Mouse (Mus musculus): Measurements from ENCODE around the gene Pigc. TPM values are rescaled to one million over a fixed set of nuclear protein-coding genes. Genes with fewer than 3 reads are reported as not detected.
A peak's percentile ranks its signal among the peaks of the same experiment; 100 is the strongest.

The Pigc gene
- polyA plus RNA-seq, 1 experiment from 2014 or later, result 30.9 TPM

GRCm38 (mm10) chr1:161999882-162000371, 30.9 kb downstream of the Pigc start:
- Histone ChIP-seq H3K4me3 (no peak overlapping the region), H3K9ac (0 out of 2 replicates have a peak overlapping the region, but pooled peaks have one; percentile 16), H3K4me2 (peak overlapping the region; percentile 46), H3K9me3 (replicated peaks) (no peaks in the 10 kb centered on the region), H3K4me1 (peaks cover 31% of the 10 kb centered on the region), H3K27ac (peak overlapping the region; percentile 70), H3K36me3 (ENCODE audit: poor library complexity, severe bottlenecking) (no peaks in the 10 kb centered on the region), H3K27me3 (no peaks in the 10 kb centered on the region)
- ATAC-seq, result peak; percentile 89
- 0% methylated on average over 4 of the region's 4 CpGs for WGBS

GRCm38 (mm10) chr1:162001328-162001727, 32.3 kb downstream of the Pigc start:
- Histone ChIP-seq H3K4me1 (peaks cover 37% of the 10 kb centered on the region), H3K9ac (no peak overlapping the region), H3K9me3 (replicated peaks) (no peaks in the 10 kb centered on the region), H3K4me3 (no peak overlapping the region), H3K4me2 (no peak overlapping the region), H3K36me3 (ENCODE audit: poor library complexity, severe bottlenecking) (no peaks in the 10 kb centered on the region), H3K27me3 (no peaks in the 10 kb centered on the region), H3K27ac (no peak overlapping the region)
- WGBS, result 78% methylated on average over 8 of the region's 8 CpGs
- no peak for ATAC-seq

- Histone ChIP-seq H3K36me3 (ENCODE audit: poor library complexity, severe bottlenecking) (no peaks in the 10 kb centered on the region), H3K27me3 (no peaks in the 10 kb centered on the region), H3K9me3 (replicated peaks) (no peaks in the 10 kb centered on the region), H3K27ac (no peak overlapping the region), H3K4me1 (peaks cover 37% of the 10 kb centered on the region), H3K4me3 (no peak overlapping the region), H3K4me2 (0 out of 2 replicates have a peak overlapping the region, but pooled peaks have one; percentile 7), H3K9ac (no peak overlapping the region)
- no peak for ATAC-seq
- WGBS, result 40% methylated on average over 14 of the region's 14 CpGs
Observed at GRCm38 (mm10) chr1:162003729-162004517, 34.9 kb downstream of the Pigc start.

GRCm38 (mm10) chr1:162004518-162004780, 35.5 kb downstream of the Pigc start:
- 26% methylated on average over 7 of the region's 7 CpGs for WGBS
- ATAC-seq, result no peak
- 0 out of 2 replicates have a peak overlapping the region, but pooled peaks have one; percentile 7 for H3K4me2 ChIP-seq
- no peak overlapping the region for H3K27ac ChIP-seq
- H3K27me3 ChIP-seq, result no peaks in the 10 kb centered on the region
- H3K36me3 ChIP-seq (ENCODE audit: poor library complexity, severe bottlenecking), result no peaks in the 10 kb centered on the region
- H3K4me1 ChIP-seq, result peaks cover 34% of the 10 kb centered on the region
- H3K9me3 ChIP-seq (replicated peaks), result no peaks in the 10 kb centered on the region
- H3K9ac ChIP-seq, result no peak overlapping the region
- no peak overlapping the region for H3K4me3 ChIP-seq

- Histone ChIP-seq H3K27me3 (no peaks in the 10 kb centered on the region), H3K9ac (no peak overlapping the region), H3K27ac (no peak overlapping the region), H3K4me2 (peak overlapping the region; percentile 1; the same call in 1 of the 2 replicates), H3K9me3 (replicated peaks) (no peaks in the 10 kb centered on the region), H3K4me3 (no peak overlapping the region), H3K4me1 (peaks cover 29% of the 10 kb centered on the region), H3K36me3 (ENCODE audit: poor library complexity, severe bottlenecking) (no peaks in the 10 kb centered on the region)
- ATAC-seq, result no peak
- WGBS, result 62% methylated on average over 23 of the region's 23 CpGs
Observed at GRCm38 (mm10) chr1:162004821-162005770, 36.1 kb downstream of the Pigc start.

- no peak for ATAC-seq
Observed at GRCm38 (mm10) chr1:162006109-162006508, 37.1 kb downstream of the Pigc start.

GRCm38 (mm10) chr1:162008208-162008607, 39.2 kb downstream of the Pigc start:
- ATAC-seq, result no peak
- WGBS, result 57% methylated on average over 4 of the region's 4 CpGs
- Histone ChIP-seq H3K4me2 (no peak overlapping the region), H3K27ac (no peak overlapping the region), H3K9ac (no peak overlapping the region), H3K27me3 (no peaks in the 10 kb centered on the region), H3K4me3 (no peak overlapping the region), H3K9me3 (replicated peaks) (no peaks in the 10 kb centered on the region), H3K36me3 (ENCODE audit: poor library complexity, severe bottlenecking) (no peaks in the 10 kb centered on the region), H3K4me1 (peaks cover 24% of the 10 kb centered on the region)

More at GRCm38 (mm10) chr1:162006109-162006508, 37.1 kb downstream of the Pigc start:
- H3K27ac ChIP-seq, result no peak overlapping the region
- no peak overlapping the region for H3K9ac ChIP-seq
- H3K36me3 ChIP-seq (ENCODE audit: poor library complexity, severe bottlenecking), result no peaks in the 10 kb centered on the region
- no peaks in the 10 kb centered on the region for H3K27me3 ChIP-seq
- H3K9me3 ChIP-seq (replicated peaks), result no peaks in the 10 kb centered on the region
- no peak overlapping the region for H3K4me2 ChIP-seq
- H3K4me3 ChIP-seq, result no peak overlapping the region
- WGBS, result 91% methylated on average over 9 of the region's 9 CpGs
- peaks cover 28% of the 10 kb centered on the region for H3K4me1 ChIP-seq

- Histone ChIP-seq H3K9me3 (replicated peaks) (no peaks in the 10 kb centered on the region), H3K27ac (no peak overlapping the region), H3K4me1 (peaks cover 19% of the 10 kb centered on the region), H3K4me2 (no peak overlapping the region), H3K27me3 (no peaks in the 10 kb centered on the region), H3K36me3 (ENCODE audit: poor library complexity, severe bottlenecking) (no peaks in the 10 kb centered on the region), H3K4me3 (no peak overlapping the region), H3K9ac (no peak overlapping the region)
- 52% methylated on average over 8 of the region's 8 CpGs for WGBS
- ATAC-seq, result no peak
Observed at GRCm38 (mm10) chr1:162008631-162009067, 39.7 kb downstream of the Pigc start.

- no peak overlapping the region for H3K9ac ChIP-seq
- peaks cover 15% of the 10 kb centered on the region for H3K4me1 ChIP-seq
- H3K4me2 ChIP-seq, result no peak overlapping the region
- no peaks in the 10 kb centered on the region for H3K36me3 ChIP-seq (ENCODE audit: poor library complexity, severe bottlenecking)
- 90% methylated on average over 8 of the region's 8 CpGs for WGBS
- ATAC-seq, result no peak
- H3K9me3 ChIP-seq (replicated peaks), result no peaks in the 10 kb centered on the region
- no peak overlapping the region for H3K27ac ChIP-seq
- H3K27me3 ChIP-seq, result no peaks in the 10 kb centered on the region
- no peak overlapping the region for H3K4me3 ChIP-seq
Observed at GRCm38 (mm10) chr1:162009086-162009485, 40.1 kb downstream of the Pigc start.

- 75% methylated on average over 16 of the region's 16 CpGs for WGBS
- H3K9ac ChIP-seq, result no peak overlapping the region
- no peak for ATAC-seq
- no peaks in the 10 kb centered on the region for H3K9me3 ChIP-seq (replicated peaks)
- H3K27me3 ChIP-seq, result no peaks in the 10 kb centered on the region
- H3K36me3 ChIP-seq (ENCODE audit: poor library complexity, severe bottlenecking), result no peaks in the 10 kb centered on the region
- no peak overlapping the region for H3K27ac ChIP-seq
- H3K4me1 ChIP-seq, result no peaks in the 10 kb centered on the region
- H3K4me2 ChIP-seq, result no peak overlapping the region
- H3K4me3 ChIP-seq, result no peak overlapping the region
Observed at GRCm38 (mm10) chr1:162011523-162012245, 42.7 kb downstream of the Pigc start.

GRCm38 (mm10) chr1:162013561-162013960, 44.6 kb downstream of the Pigc start:
- no peak overlapping the region for H3K27ac ChIP-seq
- no peaks in the 10 kb centered on the region for H3K9me3 ChIP-seq (replicated peaks)
- no peaks in the 10 kb centered on the region for H3K27me3 ChIP-seq
- H3K36me3 ChIP-seq (ENCODE audit: poor library complexity, severe bottlenecking), result no peaks in the 10 kb centered on the region
- H3K4me3 ChIP-seq, result no peak overlapping the region
- 83% methylated on average over 4 of the region's 4 CpGs for WGBS
- H3K4me1 ChIP-seq, result no peaks in the 10 kb centered on the region
- H3K9ac ChIP-seq, result no peak overlapping the region
- no peak for ATAC-seq
- no peak overlapping the region for H3K4me2 ChIP-seq

Measured in forebrain, embryonic 13.5 days (tissue).